Mouse (Mus musculus): ENCODE data around the gene 1700067K01Rik.

1700067K01Rik gene

DNA sequence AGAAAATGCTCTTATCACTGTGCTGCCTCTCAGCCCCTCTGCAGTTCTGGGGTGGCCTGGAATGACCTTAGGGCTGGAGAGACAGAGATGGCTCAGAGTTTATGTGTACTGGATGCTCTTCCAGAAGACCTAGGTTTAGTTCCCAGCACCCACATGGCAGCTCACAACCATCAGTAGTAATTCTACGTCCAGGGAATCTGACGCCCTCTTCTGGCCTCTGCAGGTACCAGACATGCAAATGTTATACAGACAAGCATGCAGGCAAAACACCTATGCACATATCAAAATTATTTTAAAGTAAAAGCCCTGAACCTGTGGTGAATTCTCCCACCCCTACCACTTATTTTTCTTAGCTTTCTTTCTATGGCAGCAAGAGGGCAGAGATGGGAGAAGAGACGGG lies 45.2 kb downstream of the 1700067K01Rik start:
- DNase-seq (ENCODE audit: low read depth, low spot score), result no peak

GRCm38 (mm10) chr8:84048171-84048570 lies 46.9 kb downstream of the 1700067K01Rik start:
- no peak for DNase-seq (ENCODE audit: low read depth, low spot score)

DNA sequence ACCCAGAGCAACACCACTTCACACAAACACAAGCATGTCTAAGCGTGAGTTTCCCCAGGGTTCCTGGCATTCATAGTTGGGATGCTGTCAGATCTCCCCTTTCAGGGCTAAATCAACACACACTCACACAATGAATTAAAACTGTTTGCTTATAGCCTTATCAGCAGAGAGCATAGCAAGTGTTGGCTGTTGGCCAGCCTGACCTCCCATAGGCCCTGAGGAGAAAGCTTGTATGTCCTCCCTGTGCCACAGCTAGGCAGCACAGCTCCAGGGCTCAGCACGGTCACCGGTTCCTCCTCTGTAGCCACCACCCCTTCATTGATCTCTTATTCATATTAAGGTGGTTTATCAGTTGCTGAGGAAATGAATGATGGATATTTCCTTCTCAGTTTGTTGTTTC lies 51.4 kb downstream of the 1700067K01Rik start:
- no peak for DNase-seq (ENCODE audit: low read depth, low spot score)

DNA sequence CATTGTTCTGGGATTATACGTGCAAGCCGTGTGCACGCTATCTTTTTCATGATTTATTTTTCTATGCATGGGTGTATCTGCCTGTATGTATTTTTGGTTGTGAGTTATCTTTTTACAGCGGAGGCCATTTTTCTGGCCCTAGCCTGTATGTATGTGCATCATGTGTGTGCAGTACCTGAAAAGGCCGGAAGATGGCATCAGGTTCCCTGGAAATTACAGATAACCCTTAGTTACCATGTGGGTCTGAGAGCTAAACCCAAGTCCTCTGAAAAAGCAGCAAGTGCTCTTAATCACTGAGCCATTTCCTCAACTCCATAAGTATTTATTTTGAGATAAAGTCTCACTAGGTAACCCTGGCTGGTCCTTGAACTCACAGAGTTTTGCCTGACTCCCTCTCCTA lies 51.9 kb downstream of the 1700067K01Rik start:
- DNase-seq (ENCODE audit: low read depth, low spot score), result no peak

All from CD4-positive, CD25-positive, alpha-beta regulatory T cell, adult 2 months (primary cell).